Mouse (Mus musculus): ENCODE data around the gene Gnb3.

GRCm38 (mm10) chr6:124817563-124817962 is 22.5 kb downstream of the Gnb3 start:
- TF ChIP-seq CTCF (IDR thresholded peaks at IDR 0.05; ENCODE audit: control insufficient read depth, insufficient read depth, insufficient replicate concordance, low read depth, low read length), result no peak
- TF ChIP-seq POLR2A (IDR thresholded peaks at IDR 0.05; ENCODE audit: control insufficient read depth, low read depth, low read length), result no peak

Data from testis, adult 2 months (tissue).